Mouse (Mus musculus) thymus, postnatal 36 days (tissue): ENCODE data around the gene Lrrc71.

ENCODE experiments used
- DNase-seq, 2 experiments: peaks; one replicate each; pipeline ENCODE4 v3.0.0; 2022; ENCODE audit warnings: mixed read lengths in 2 of 2

The Lrrc71 gene

GRCm38 (mm10) chr3:87763202-87763601 is 14.8 kb upstream of the Lrrc71 start:
- no peak for DNase-seq

- DNase-seq, result no peak
Observed at GRCm38 (mm10) chr3:87761408-87762375, 13.3 kb upstream of the Lrrc71 start.

- DNase-seq, result no peak
Observed at GRCm38 (mm10) chr3:87758641-87759040, 10.2 kb upstream of the Lrrc71 start.

GRCm38 (mm10) chr3:87756488-87756887 is 8.1 kb upstream of the Lrrc71 start:
- DNase-seq, result no peak

- peak; percentile 82 to 87 for DNase-seq
Observed at GRCm38 (mm10) chr3:87755964-87756363, 7.5 kb upstream of the Lrrc71 start.

- DNase-seq, result no peak
Observed at GRCm38 (mm10) chr3:87753829-87754228, 5.4 kb upstream of the Lrrc71 start.

GRCm38 (mm10) chr3:87752567-87752966 is 4.1 kb upstream of the Lrrc71 start:
- no peak for DNase-seq

GRCm38 (mm10) chr3:87749977-87750376 is 1.6 kb upstream of the Lrrc71 start:
- no peak for DNase-seq

GRCm38 (mm10) chr3:87749036-87749435 is 611 bp upstream of the Lrrc71 start:
- peak; percentile 54 to 55 for DNase-seq

- no peak for DNase-seq
Observed at GRCm38 (mm10) chr3:87745036-87745659, 3.3 kb downstream of the Lrrc71 start.

- DNase-seq, result no peak
Observed at GRCm38 (mm10) chr3:87743927-87744326, 4.5 kb downstream of the Lrrc71 start.

GRCm38 (mm10) chr3:87742735-87743134 is 5.7 kb downstream of the Lrrc71 start:
- peak; percentile 65 to 71 for DNase-seq

GRCm38 (mm10) chr3:87742013-87742412 is 6.4 kb downstream of the Lrrc71 start:
- DNase-seq, result no peak

- DNase-seq, result no peak
Observed at GRCm38 (mm10) chr3:87738906-87739305, 9.5 kb downstream of the Lrrc71 start.

GRCm38 (mm10) chr3:87735335-87735734 is 13.1 kb downstream of the Lrrc71 start:
- no peak for DNase-seq

- DNase-seq, result no peak
Observed at GRCm38 (mm10) chr3:87733984-87734761, 14.3 kb downstream of the Lrrc71 start.

GRCm38 (mm10) chr3:87733098-87733497 is 15.3 kb downstream of the Lrrc71 start:
- no peak for DNase-seq

- DNase-seq, result no peak
Observed at GRCm38 (mm10) chr3:87728696-87729095, 19.7 kb downstream of the Lrrc71 start.

GRCm38 (mm10) chr3:87726191-87726590 is 22.2 kb downstream of the Lrrc71 start:
- DNase-seq, result no peak

GRCm38 (mm10) chr3:87725396-87726160 is 22.8 kb downstream of the Lrrc71 start:
- no peak for DNase-seq

GRCm38 (mm10) chr3:87724556-87724955 is 23.9 kb downstream of the Lrrc71 start:
- DNase-seq, result no peak

GRCm38 (mm10) chr3:87718525-87718924 is 29.9 kb downstream of the Lrrc71 start:
- DNase-seq, result no peak
